In the genomic region with DNA sequence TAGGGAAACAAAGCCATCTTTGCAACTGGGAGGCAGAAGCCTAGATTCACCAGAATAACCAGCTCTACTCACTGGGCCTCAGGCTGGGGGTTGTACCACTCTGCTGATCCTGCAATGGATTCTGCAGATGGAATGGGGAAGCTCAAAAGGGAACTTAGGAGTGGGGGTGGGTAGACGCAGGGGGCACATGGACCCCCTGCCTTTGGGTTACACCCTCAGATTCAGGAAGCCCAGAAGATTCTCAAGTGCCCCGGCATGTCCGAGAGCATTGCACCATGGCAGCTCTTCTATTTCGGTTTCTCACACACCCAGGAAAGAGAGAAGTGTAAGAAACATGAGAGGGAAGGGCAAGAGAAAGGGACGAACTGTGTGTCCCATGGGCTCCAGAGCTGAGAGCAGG, we compare ENCODE assay signal across 17 mouse cellular contexts. TPM values are rescaled to one million over a fixed set of nuclear protein-coding genes. Genes with fewer than 3 reads are reported as not detected.
DNase-seq lines count a peak whose midpoint lies in the region; ATAC-seq and TF ChIP-seq lines count a peak whose summit lies in the region.
"Had no signal": no experiment of that assay in that cellular context is flagged by ENCODE, and none has a peak within 500 bp of the region (broad histone marks: within the 10 kb centered on the region; RNA-seq: fewer than 3 reads in every experiment).

No protein-coding gene starts in this region.

- no peak for TF ChIP-seq CTCF in bone marrow, adult 2 months (IDR thresholded peaks at IDR 0.05; ENCODE audit: control insufficient read depth, insufficient read depth, low read length)

- TF ChIP-seq POLR2A in bone marrow, adult 2 months (IDR thresholded peaks at IDR 0.05; ENCODE audit: borderline replicate concordance, control insufficient read depth, low read depth, low read length): no peak

- H3K4me1 ChIP-seq in bone marrow, adult 2 months (ENCODE audit: control insufficient read depth, insufficient read depth, low read length): peaks cover 8% of the 10 kb centered on the region
- H3K4me1 ChIP-seq in megakaryocyte, embryonic 14.5 days: peaks cover 17% of the 10 kb centered on the region
- H3K4me1 ChIP-seq: forebrain, embryonic 12.5 days; heart, embryonic 10.5 days; intestine, embryonic 15.5 days; limb, embryonic 13.5 days had no signal

- DNase-seq in layer of hippocampus, adult 9-11 months: peak; percentile 67
- DNase-seq in layer of hippocampus, adult 8-10 months (ENCODE audit: low spot score in 2 of 2): no peak
- no peak for DNase-seq in thymus, postnatal 4 days
- no peak for DNase-seq in cerebellum, adult 9-11 months
- DNase-seq: adrenal gland, postnatal 14 days; cerebellum, adult 11 months had no signal

- 28% methylated on average over 5 of the region's 5 CpGs for WGBS in bone marrow, adult 2 months

- peak overlapping the region; percentile 42 for H3K27ac ChIP-seq in bone marrow, adult 2 months (ENCODE audit: control insufficient read depth, insufficient read depth, low read depth, low read length, poor library complexity)
- H3K27ac ChIP-seq: forebrain, embryonic 12.5 days; heart, embryonic 10.5 days; hindbrain, embryonic 10.5 days; intestine, embryonic 15.5 days; kidney, postnatal 0 days; limb, embryonic 13.5 days; midbrain, embryonic 10.5 days had no signal

- no peak overlapping the region for H3K4me3 ChIP-seq in bone marrow, adult 2 months (replicated peaks; ENCODE audit: control insufficient read depth, low read depth, low read length)
- peak overlapping the region; percentile 16 for H3K4me3 ChIP-seq in megakaryocyte, embryonic 14.5 days (replicated peaks)
- H3K4me3 ChIP-seq: forebrain, embryonic 12.5 days; heart, embryonic 10.5 days; hindbrain, embryonic 10.5 days; intestine, embryonic 15.5 days; limb, embryonic 13.5 days; midbrain, embryonic 10.5 days had no signal

- peak; percentile 64 for ATAC-seq in granulocyte monocyte progenitor cell, adult 5-6 weeks (replicated peaks; ENCODE audit: poor library complexity, severe bottlenecking)
- ATAC-seq: intestine, embryonic 15.5 days had no signal

- H3K36me3 ChIP-seq in megakaryocyte, embryonic 14.5 days (replicated peaks; ENCODE audit: low read length): no peaks in the 10 kb centered on the region
- H3K36me3 ChIP-seq: forebrain, embryonic 12.5 days; heart, embryonic 10.5 days; hindbrain, embryonic 10.5 days; intestine, embryonic 15.5 days; limb, embryonic 13.5 days; midbrain, embryonic 10.5 days had no signal

- no peaks in the 10 kb centered on the region for H3K9me3 ChIP-seq in megakaryocyte, embryonic 14.5 days
- H3K9me3 ChIP-seq: forebrain, embryonic 12.5 days; heart, embryonic 10.5 days; hindbrain, embryonic 10.5 days; intestine, embryonic 15.5 days; limb, embryonic 13.5 days; midbrain, embryonic 10.5 days had no signal

- H3K27me3 ChIP-seq in megakaryocyte, embryonic 14.5 days (replicated peaks): peaks cover 33% of the 10 kb centered on the region
- H3K27me3 ChIP-seq: forebrain, embryonic 12.5 days; intestine, embryonic 15.5 days; limb, embryonic 13.5 days had no signal

RNA-seq across cellular contexts. Expression of a gene that starts 23.5 kb away (rescaled TPM):
- total RNA-seq in layer of hippocampus, adult 8-10 months (2022): 1 to 10 TPM; 2.7 to 6.6 (median 4.6) TPM
- 3.6 and 14.0 TPM in 2 replicates for polyA plus RNA-seq in bone marrow, adult 2 months (2011; ENCODE audit: insufficient read depth, insufficient read length, low replicate concordance, missing spikeins)
- total RNA-seq in granulocyte monocyte progenitor cell, adult 5-6 weeks (2014; fragmentation: Nextera tagmentation): 41.1 and 42.9 TPM in 2 replicates
- 33.8 and 37.0 TPM in 2 replicates for total RNA-seq in granulocyte monocyte progenitor cell, adult 5-6 weeks (2017)
- 2.3 and 9.7 TPM in 2 replicates for polyA plus RNA-seq in megakaryocyte, embryonic 14.5 days (2012; ENCODE audit: insufficient read depth, low replicate concordance)

RNA-seq across cellular contexts. Expression of a gene that starts 44.8 kb away (rescaled TPM):
- 1 to 10 TPM in 1 of 4 experiments, under 1 TPM in 3; 0.61 to 1.3 (median 0.74) TPM for total RNA-seq in layer of hippocampus, adult 8-10 months (2022)
- polyA plus RNA-seq in bone marrow, adult 2 months (2011; ENCODE audit: insufficient read depth, insufficient read length, low replicate concordance, missing spikeins): not detected in 2 replicates
- 0.49 TPM in 1 of 2 replicates, not detected in the other for total RNA-seq in granulocyte monocyte progenitor cell, adult 5-6 weeks (2014; fragmentation: Nextera tagmentation)
- 1.1 and 1.8 TPM in 2 replicates for total RNA-seq in granulocyte monocyte progenitor cell, adult 5-6 weeks (2017)
- 0.06 TPM in 1 of 2 replicates, not detected in the other for polyA plus RNA-seq in megakaryocyte, embryonic 14.5 days (2012; ENCODE audit: insufficient read depth, low replicate concordance)
- polyA plus RNA-seq: C2C12; heart, embryonic 10.5 days; midbrain, embryonic 10.5 days had no signal

Comparison
In these comparisons a context has a peak if more than half of its experiments do, and no peak if none do; other contexts are left out.
1. RNA of a gene that starts 23.5 kb away (total RNA-seq): 33.8 to 42.9 TPM in granulocyte monocyte progenitor cell, adult 5-6 weeks; 2.7 to 6.6 TPM in layer of hippocampus, adult 8-10 months; every median in the first group is over 4 times any median in the second.